Mouse (Mus musculus) intestine, embryonic 14.5 days (tissue): ENCODE measurements at regions not wholly inside any gene's neighbourhood (a gene's known extent, or its start where the extent isn't known, plus 50 kb on each side); places are given as distances from the start of the nearest gene placed in this dataset.

Experiments used
- ATAC-seq: fragments of 200-750 bp; cut with Nextera tagmentation; replicated peaks from 2 replicates; pipeline ENCODE4 v1.8.0; 2017; ENCODE audit warnings: low read depth, moderate number of reproducible peaks, moderate TSS enrichment, moderate library complexity; ENCODE audit not compliant: low FRiP score, low TSS enrichment
- DNase-seq: peaks from one replicate; pipeline ENCODE4 v3.0.0-alpha.2; 2018; ENCODE audit warnings: low spot score
- H3K27ac ChIP-seq: fragments of 300-500 bp; sonication (generic); 2 replicates; pipeline ENCODE4 v1.5.1; 2014; ENCODE audit warnings: low read depth, mild to moderate bottlenecking, control low read depth
- H3K27me3 ChIP-seq: fragments of 300-500 bp; sonication (generic); replicated peaks from 2 replicates; pipeline ENCODE4 v1.6.1; 2014; ENCODE audit warnings: low read length, control low read depth; ENCODE audit not compliant: control insufficient read depth, insufficient read depth
- H3K36me3 ChIP-seq: fragments of 300-500 bp; sonication (generic); 2 replicates; pipeline ENCODE4 v1.6.1; 2014; ENCODE audit warnings: low read length, control low read depth; ENCODE audit not compliant: control insufficient read depth, insufficient read depth
- H3K4me1 ChIP-seq: fragments of 300-500 bp; sonication (generic); replicated peaks from 2 replicates; pipeline ENCODE4 v1.6.1; 2014; ENCODE audit warnings: low read length, control low read depth, mixed read lengths; ENCODE audit not compliant: control insufficient read depth, insufficient read depth
- H3K4me2 ChIP-seq: fragments of 300-500 bp; sonication (generic); 2 replicates; pipeline ENCODE4 v1.6.1; 2014; ENCODE audit warnings: low read length
- H3K4me3 ChIP-seq: fragments of 300-500 bp; sonication (generic); 2 replicates; pipeline ENCODE4 v1.5.1; 2014; ENCODE audit warnings: low read depth, low read length, control low read depth, mixed read lengths
- H3K9ac ChIP-seq: fragments of 300-500 bp; sonication (generic); 2 replicates; pipeline ENCODE4 v1.6.1; 2014; ENCODE audit warnings: mild to moderate bottlenecking, low read length
- H3K9me3 ChIP-seq: fragments of 300-500 bp; sonication (generic); 2 replicates; pipeline ENCODE4 v1.6.1; 2016; ENCODE audit warnings: low read length, control low read depth; ENCODE audit not compliant: control insufficient read depth
- WGBS: fragments of 180-500 bp; shearing (Covaris S2); extraction: QIAGEN DNeasy Blood & Tissue Kit; methylation state at CpG from one replicate; pipeline ENCODE4 v1.1.7; 2014; 5-methylcytosine and 5-hydroxymethylcytosine counted together

DNA sequence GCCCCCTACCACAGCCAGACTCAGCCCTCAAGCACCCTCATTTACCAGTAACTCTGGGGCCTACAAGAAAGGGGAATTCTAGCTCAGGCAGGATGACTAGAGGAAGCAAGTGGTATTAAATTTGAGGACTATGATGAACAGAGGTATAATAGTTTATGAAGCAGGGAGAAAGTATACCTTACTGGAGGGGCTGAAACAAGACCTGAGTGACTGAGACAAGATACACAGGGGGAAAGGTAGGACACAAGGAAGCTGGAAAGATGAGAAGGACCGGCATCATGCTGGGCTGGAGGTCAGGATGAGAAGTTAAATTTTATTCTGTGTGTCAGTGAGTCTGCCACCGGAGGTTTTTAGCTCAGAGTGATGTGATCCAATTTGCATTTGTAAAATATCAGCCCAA is 417.2 kb upstream of the Smim15 start:
- H3K4me3 ChIP-seq = no peak overlapping the region
- no peak overlapping the region for H3K4me2 ChIP-seq
- WGBS = 87% methylated on average over 2 of the region's 2 CpGs
- no peak overlapping the region for H3K27ac ChIP-seq
- no peak overlapping the region for H3K9ac ChIP-seq
- no peaks in the 10 kb centered on the region for H3K27me3 ChIP-seq
- H3K4me1 ChIP-seq = no peaks in the 10 kb centered on the region
- no peak for ATAC-seq
- H3K9me3 ChIP-seq = no peaks in the 10 kb centered on the region
- H3K36me3 ChIP-seq = no peaks in the 10 kb centered on the region
- no peak for DNase-seq

- no peak overlapping the region for H3K27ac ChIP-seq
- no peaks in the 10 kb centered on the region for H3K36me3 ChIP-seq
- H3K4me2 ChIP-seq = no peak overlapping the region
- no peaks in the 10 kb centered on the region for H3K27me3 ChIP-seq
- ATAC-seq (no peak), DNase-seq (no peak)
- WGBS = 67% methylated on average over 8 of the region's 8 CpGs
- H3K9ac ChIP-seq = no peak overlapping the region
- no peaks in the 10 kb centered on the region for H3K9me3 ChIP-seq
- no peak overlapping the region for H3K4me3 ChIP-seq
- H3K4me1 ChIP-seq = no peaks in the 10 kb centered on the region
These were observed 417.6 kb upstream of the Smim15 start for GRCm38 (mm10) chr13:107626670-107627069.

DNA sequence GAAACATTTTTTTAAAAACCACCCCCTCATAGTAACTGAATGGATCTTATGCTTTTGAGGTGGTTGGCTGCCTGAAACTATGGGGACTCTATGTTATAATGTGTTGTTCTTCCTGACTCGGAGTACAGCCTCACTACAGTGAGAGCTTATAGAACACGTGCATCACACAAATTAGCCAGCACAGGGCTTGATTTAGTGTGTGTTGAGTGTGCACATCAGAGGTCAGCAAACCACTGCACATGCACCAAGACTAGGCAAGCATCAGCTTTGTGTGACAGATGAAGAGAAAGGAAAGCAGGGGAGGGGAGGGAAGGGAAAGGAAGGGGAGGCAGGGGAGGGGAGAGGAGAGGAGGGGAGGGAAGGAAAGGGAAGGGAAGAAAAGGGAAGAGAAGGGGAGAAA is 422.9 kb upstream of the Smim15 start:
- DNase-seq (no peak), ATAC-seq (no peak)
- 66% methylated on average over 2 of the region's 2 CpGs for WGBS
- no peak overlapping the region for H3K27ac ChIP-seq
- no peak overlapping the region for H3K4me3 ChIP-seq
- H3K9ac ChIP-seq = no peak overlapping the region
- no peaks in the 10 kb centered on the region for H3K9me3 ChIP-seq
- no peaks in the 10 kb centered on the region for H3K27me3 ChIP-seq
- H3K4me2 ChIP-seq = no peak overlapping the region
- H3K36me3 ChIP-seq = no peaks in the 10 kb centered on the region
- peaks cover 4% of the 10 kb centered on the region; the same call in 1 of the 2 replicates for H3K4me1 ChIP-seq

- 87% methylated on average over 2 of the region's 2 CpGs for WGBS
- Histone ChIP-seq H3K36me3 (no peaks in the 10 kb centered on the region), H3K4me2 (no peak overlapping the region), H3K9ac (no peak overlapping the region), H3K27me3 (no peaks in the 10 kb centered on the region), H3K4me1 (peaks cover 4% of the 10 kb centered on the region; the same call in 1 of the 2 replicates), H3K9me3 (no peaks in the 10 kb centered on the region), H3K27ac (no peak overlapping the region), H3K4me3 (no peak overlapping the region)
- ATAC-seq = no peak
- DNase-seq = no peak
These were observed 423.4 kb upstream of the Smim15 start for GRCm38 (mm10) chr13:107620887-107621286.

DNA sequence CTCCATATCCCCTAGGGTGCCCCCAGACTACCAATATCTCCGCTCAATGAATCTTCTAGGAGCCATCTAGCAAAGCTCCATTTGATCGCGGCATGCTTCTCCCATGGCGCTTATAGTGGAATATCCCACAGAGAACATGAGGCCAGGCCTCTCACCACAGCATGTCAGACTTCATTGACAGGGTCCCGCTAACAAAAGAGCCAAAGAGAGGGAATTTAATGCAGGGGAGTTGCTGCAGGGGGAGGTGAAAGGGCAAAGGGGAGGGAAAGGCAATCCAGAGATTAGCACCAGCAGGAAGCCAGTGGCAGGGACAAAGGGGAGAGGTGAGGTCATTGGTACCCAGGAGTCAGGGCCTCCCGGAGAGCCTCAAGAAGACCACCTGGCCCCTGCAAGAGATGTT is 424.0 kb upstream of the Smim15 start:
- H3K4me2 ChIP-seq = no peak overlapping the region
- WGBS = 32% methylated on average over 6 of the region's 6 CpGs
- DNase-seq (no peak), ATAC-seq (no peak)
- no peaks in the 10 kb centered on the region for H3K27me3 ChIP-seq
- no peaks in the 10 kb centered on the region for H3K36me3 ChIP-seq
- H3K27ac ChIP-seq = no peak overlapping the region
- H3K9ac ChIP-seq = no peak overlapping the region
- H3K9me3 ChIP-seq = no peaks in the 10 kb centered on the region
- peaks cover 4% of the 10 kb centered on the region; the same call in 1 of the 2 replicates for H3K4me1 ChIP-seq
- H3K4me3 ChIP-seq = no peak overlapping the region

DNA sequence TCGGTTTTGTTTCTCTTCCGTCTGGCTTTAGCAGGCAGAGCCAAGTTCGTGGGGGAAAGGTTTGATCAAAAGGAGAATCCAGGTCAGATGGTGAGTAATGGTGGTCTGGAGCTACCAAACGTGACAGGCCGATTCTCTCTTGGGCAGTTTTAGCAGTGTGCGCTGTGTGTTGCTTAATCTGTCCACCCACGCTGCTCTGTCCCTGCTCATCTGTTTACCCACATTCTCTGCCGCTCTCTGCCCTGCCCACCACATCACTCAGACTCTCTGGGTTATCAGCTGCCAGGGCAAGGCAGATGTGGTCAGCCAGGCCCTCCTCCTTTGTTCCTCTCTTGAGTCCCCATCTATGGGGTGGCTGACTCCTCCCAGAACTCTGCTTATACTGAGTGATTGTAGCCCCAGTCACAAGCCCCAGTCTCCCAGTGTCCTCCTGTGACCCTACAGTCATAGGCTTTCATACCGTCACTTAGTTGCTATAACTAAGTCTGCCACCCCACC is 424.8 kb upstream of the Smim15 start:
- no peak for ATAC-seq
- no peak overlapping the region for H3K4me3 ChIP-seq
- H3K9me3 ChIP-seq = no peaks in the 10 kb centered on the region
- H3K36me3 ChIP-seq = no peaks in the 10 kb centered on the region
- no peak overlapping the region for H3K9ac ChIP-seq
- DNase-seq = no peak
- no peak overlapping the region for H3K4me2 ChIP-seq
- WGBS = 32% methylated on average over 9 of the region's 9 CpGs
- peaks cover 4% of the 10 kb centered on the region; the same call in 1 of the 2 replicates for H3K4me1 ChIP-seq
- H3K27ac ChIP-seq = no peak overlapping the region
- no peaks in the 10 kb centered on the region for H3K27me3 ChIP-seq

GRCm38 (mm10) chr13:107618796-107619429 is 425.3 kb upstream of the Smim15 start:
- H3K4me1 ChIP-seq = peaks cover 4% of the 10 kb centered on the region; the same call in 1 of the 2 replicates
- H3K36me3 ChIP-seq = no peaks in the 10 kb centered on the region
- H3K9ac ChIP-seq = no peak overlapping the region
- H3K4me2 ChIP-seq = no peak overlapping the region
- ATAC-seq (no peak), DNase-seq (no peak)
- H3K27me3 ChIP-seq = no peaks in the 10 kb centered on the region
- no peak overlapping the region for H3K27ac ChIP-seq
- H3K9me3 ChIP-seq = no peaks in the 10 kb centered on the region
- H3K4me3 ChIP-seq = no peak overlapping the region
- 53% methylated on average over 15 of the region's 15 CpGs for WGBS

DNA sequence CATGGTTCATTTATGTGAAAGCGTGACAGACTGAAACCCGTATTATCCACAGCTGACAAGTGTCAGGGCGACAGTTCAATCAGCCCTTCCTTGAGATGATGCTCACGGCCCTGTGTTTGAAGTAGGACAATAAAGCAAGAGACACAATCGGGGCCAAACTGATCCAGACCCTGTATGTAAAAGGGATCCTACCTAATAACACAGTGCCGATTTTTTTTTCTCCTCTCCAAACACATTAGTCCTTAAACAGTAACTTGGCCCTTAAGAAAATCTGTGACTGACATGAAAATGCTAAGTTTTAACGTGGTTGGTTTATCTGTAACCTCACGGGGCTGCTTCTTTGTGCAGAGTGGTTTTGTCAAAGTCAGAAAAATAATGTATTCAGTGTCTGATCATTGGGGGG is 425.9 kb upstream of the Smim15 start:
- no peak overlapping the region for H3K9ac ChIP-seq

GRCm38 (mm10) chr13:107617582-107617981 is 426.7 kb upstream of the Smim15 start:
- Histone ChIP-seq H3K9me3 (no peaks in the 10 kb centered on the region), H3K27ac (no peak overlapping the region), H3K9ac (no peak overlapping the region), H3K27me3 (no peaks in the 10 kb centered on the region), H3K4me3 (no peak overlapping the region), H3K36me3 (no peaks in the 10 kb centered on the region), H3K4me2 (no peak overlapping the region), H3K4me1 (peaks cover 4% of the 10 kb centered on the region; the same call in 1 of the 2 replicates)
- WGBS = 65% methylated on average over 2 of the region's 2 CpGs
- DNase-seq (no peak), ATAC-seq (no peak)

More for the DNA sequence above, 425.9 kb upstream of the Smim15 start:
- Histone ChIP-seq H3K4me3 (no peak overlapping the region), H3K27ac (no peak overlapping the region), H3K4me1 (peaks cover 4% of the 10 kb centered on the region; the same call in 1 of the 2 replicates), H3K36me3 (no peaks in the 10 kb centered on the region), H3K27me3 (no peaks in the 10 kb centered on the region), H3K9me3 (no peaks in the 10 kb centered on the region), H3K4me2 (no peak overlapping the region)
- 51% methylated on average over 8 of the region's 8 CpGs for WGBS
- DNase-seq = no peak
- no peak for ATAC-seq
